18 mouse cellular contexts compared by ENCODE assay signal in genomic region chr3:79957752-79958151, GRCm38 (mm10).
"Had no signal": no experiment of that assay in that cellular context is flagged by ENCODE, and none has a peak within 500 bp of the region (broad histone marks: within the 10 kb centered on the region; RNA-seq: fewer than 3 reads in every experiment).

No protein-coding gene starts in this region.

- H3K27ac ChIP-seq: limb, embryonic 12.5 days; liver, embryonic 13.5 days; macrophage; midbrain, embryonic 15.5 days; neural tube, embryonic 13.5 days had no signal

- ATAC-seq: liver, postnatal 0 days; midbrain, embryonic 15.5 days had no signal

- H3K36me3 ChIP-seq: limb, embryonic 12.5 days; liver, embryonic 13.5 days; midbrain, embryonic 15.5 days; neural tube, embryonic 13.5 days had no signal

- DNase-seq: kidney, adult 9 months; kidney, postnatal 10 days; kidney, postnatal 4 days; liver; liver, embryonic 13.5 days; liver, postnatal 0 days; lung, postnatal 10 days; retina, postnatal 1 day; right cerebral cortex, postnatal 4 days; spleen, adult 18-20 months; thymus, adult 2 months; thymus, postnatal 25 days had no signal

- H3K27me3 ChIP-seq: limb, embryonic 12.5 days; liver, embryonic 13.5 days; megakaryocyte, embryonic 14.5 days; midbrain, embryonic 15.5 days; neural tube, embryonic 13.5 days had no signal

- H3K4me2 ChIP-seq: limb, embryonic 12.5 days; liver, embryonic 13.5 days; midbrain, embryonic 11.5 days; midbrain, embryonic 15.5 days; neural tube, embryonic 13.5 days had no signal

- H3K9me3 ChIP-seq: limb, embryonic 12.5 days; liver, embryonic 13.5 days; megakaryocyte, embryonic 14.5 days; midbrain, embryonic 15.5 days; neural tube, embryonic 13.5 days had no signal

- H3K4me3 ChIP-seq: limb, embryonic 12.5 days; liver, embryonic 13.5 days; megakaryocyte, embryonic 14.5 days; midbrain, embryonic 15.5 days; neural tube, embryonic 13.5 days had no signal

- H3K9ac ChIP-seq: limb, embryonic 12.5 days; liver, embryonic 13.5 days; liver, postnatal 0 days; midbrain, embryonic 15.5 days; neural tube, embryonic 13.5 days had no signal

- H3K4me1 ChIP-seq: limb, embryonic 12.5 days; liver, embryonic 13.5 days; midbrain, embryonic 15.5 days; neural tube, embryonic 13.5 days had no signal
